Mouse (Mus musculus): ENCODE results near the gene Ddah2.

The Ddah2 gene

DNA sequence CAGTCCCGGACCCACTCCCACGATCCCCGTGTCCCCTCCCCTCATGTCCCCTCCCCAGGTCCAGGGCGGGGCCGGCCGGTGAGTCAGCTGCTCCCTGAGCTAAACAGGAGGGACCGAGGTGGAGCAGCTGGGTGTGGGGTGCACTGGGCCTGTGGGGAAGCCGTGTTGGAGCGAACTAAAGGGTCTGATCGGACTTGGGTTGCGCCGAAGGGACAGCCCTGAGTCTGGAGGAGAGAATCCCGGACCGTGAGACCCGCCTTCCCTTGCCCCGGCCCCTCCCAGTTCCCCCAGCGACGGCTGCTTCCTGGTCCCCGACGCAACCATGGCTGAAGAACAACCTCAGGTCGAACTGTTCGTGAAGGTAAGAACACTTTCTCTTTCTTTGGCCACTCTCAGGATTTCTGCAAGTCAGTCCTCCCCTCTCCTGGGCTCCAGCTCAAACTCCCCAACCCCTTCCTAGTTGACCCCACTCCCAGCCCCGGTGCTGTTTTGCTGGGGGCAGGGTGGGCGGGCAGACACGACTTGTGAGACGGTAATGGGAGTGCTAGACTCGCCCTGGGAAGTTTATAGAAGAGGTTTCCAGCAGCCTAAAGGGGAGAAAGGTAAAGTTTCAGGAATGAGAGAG lies 8.6 kb upstream of the Ddah2 start:
- in situ Hi-C loops (cut with MboI; ENCODE audit: low sequenced_read_pairs), result no loop called here

DNA sequence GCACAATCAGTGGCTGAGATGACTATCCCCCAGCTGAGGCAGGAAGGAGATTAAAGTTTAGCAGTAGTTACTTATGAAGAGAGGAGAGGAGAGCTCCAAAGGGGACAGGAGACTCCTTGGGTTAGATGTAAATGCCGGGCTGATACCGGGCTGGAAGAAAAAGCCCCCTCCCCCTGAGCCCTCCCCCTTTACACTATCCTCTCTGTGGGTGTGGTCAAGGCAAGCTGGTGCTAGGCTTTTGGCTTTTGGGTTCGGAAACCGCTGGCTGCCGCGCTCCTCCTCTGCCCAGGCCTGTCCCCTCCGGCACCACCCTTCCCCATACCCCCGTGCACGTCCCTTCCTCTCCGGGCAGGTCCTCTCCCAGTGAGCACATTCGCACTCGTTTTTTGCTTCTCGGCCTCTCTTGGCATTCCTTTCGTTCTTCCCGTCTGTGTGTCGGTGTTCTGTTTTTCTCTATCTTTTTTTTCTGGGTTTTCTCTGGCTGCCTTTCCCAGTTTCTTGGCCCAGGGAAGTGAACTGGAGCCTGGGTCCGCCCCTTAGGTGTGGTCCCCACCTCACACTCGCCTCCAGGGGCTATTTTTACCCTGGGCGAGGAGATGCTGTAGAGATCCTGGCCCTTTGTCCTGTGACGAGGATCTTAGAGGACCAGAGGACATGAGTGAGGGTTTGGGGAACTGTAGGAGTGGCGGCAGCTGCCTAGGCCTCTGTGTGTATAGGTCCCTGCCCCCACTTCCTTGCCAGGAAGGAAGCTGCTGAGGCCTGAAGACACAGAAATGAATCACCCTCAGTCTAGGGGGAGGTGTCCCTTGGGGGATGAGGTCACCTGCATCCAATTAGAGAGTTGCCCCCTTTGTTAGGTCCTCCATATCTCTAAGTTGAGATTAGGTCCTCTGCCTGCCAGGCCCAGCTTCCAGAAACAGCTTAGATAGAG lies 7.4 kb upstream of the Ddah2 start:
- in situ Hi-C loops (cut with MboI; ENCODE audit: low sequenced_read_pairs), result no loop called here

DNA sequence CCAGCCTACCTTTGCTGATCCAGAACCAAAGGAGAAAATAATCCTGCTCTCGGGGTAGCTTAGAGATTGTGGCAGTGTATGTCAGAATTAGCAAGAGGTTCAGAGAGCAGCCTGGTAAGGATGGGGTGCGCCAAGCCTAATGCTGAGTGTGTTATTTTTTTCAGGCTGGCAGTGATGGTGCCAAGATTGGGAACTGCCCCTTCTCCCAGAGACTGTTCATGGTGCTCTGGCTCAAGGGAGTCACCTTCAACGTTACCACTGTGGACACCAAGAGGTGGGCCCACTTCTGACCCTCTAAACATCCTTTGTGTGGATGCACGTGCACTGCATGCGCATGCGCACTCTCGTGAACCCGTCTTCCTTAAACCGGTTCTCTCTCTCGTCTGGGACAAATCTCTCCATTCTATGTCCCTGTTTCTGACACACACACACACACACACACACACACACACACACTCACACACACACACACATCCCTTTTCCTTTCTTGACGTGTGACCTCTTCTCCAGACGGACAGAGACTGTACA lies 6.5 kb upstream of the Ddah2 start:
- in situ Hi-C loops (cut with MboI; ENCODE audit: low sequenced_read_pairs), result no loop called here

DNA sequence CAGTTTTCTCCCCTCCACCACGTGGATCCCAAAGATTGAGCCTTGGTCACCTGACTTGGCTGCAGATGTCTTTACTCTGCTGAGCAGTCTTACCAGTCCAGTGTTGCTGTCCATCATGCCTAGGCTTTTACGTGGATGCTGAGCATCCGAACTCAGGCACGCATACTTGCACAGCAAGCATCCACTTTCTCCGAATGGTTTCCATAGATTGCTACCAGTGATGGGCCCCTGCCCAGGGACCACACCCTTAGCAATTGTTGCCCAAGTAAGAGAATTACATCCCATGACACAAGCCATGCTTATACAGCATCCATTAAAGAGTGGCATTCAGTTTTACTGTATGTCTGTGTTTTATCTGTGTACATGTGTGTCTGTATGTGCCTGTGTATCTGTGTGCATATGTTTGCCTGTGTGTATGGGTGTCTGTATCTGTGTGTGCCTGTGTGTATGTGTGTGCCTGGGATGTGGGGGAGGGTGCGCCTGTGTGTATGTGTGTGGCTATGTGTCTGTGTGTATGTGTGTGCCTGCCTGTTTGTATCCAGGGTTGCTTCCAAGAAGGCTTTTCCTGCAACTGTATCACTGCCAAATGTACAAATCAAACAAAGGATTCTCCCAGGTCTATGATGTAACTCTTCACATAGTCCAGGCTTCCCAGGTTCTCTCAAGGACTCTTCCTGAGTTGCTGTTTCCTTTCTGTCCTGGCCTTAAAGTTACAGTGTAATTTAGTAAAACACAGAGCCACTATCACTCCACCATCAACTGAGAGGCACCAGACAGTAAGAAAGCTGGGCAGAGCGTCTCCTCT lies 2.9 kb upstream of the Ddah2 start:
- in situ Hi-C loops (cut with MboI; ENCODE audit: low sequenced_read_pairs), result no loop called here

DNA sequence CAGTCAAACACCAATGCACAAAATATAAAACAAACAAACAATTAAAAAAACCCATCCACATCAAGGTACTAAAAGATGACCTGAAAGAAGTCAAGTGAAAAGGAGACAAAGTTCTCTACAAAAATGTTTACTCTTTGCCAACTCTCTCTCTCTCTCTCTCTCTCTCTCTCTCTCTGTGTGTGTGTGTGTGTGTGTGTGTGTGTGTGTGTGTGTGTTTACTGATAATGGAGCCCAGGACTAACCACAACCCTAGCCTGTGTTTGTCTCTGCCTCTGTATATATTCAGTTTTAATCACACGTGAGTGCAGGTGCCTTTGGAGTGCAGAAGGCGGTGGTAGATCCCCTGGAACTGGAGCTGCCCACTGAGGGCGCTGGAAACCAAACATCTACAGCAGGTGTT lies 1.7 kb upstream of the Ddah2 start:
- in situ Hi-C loops (cut with MboI; ENCODE audit: low sequenced_read_pairs), result no loop called here

DNA sequence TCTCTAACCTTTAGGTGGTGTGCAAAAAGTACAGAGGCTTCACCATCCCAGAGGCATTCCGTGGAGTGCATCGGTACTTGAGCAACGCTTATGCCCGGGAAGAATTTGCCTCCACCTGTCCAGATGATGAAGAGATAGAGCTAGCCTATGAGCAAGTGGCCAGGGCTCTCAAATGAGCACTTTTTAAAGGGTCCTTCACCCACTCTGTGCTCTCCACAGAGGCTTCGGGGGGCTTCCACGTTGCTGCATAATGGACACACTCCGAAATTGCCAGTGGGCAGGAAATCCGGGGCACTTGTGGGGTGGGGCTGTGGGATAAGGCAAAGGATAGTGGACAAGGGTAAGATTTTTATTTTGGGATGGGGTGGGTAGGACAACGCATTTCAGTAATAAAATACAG lies 519 bp upstream of the Ddah2 start:
- in situ Hi-C loops (cut with MboI; ENCODE audit: low sequenced_read_pairs), result no loop called here

DNA sequence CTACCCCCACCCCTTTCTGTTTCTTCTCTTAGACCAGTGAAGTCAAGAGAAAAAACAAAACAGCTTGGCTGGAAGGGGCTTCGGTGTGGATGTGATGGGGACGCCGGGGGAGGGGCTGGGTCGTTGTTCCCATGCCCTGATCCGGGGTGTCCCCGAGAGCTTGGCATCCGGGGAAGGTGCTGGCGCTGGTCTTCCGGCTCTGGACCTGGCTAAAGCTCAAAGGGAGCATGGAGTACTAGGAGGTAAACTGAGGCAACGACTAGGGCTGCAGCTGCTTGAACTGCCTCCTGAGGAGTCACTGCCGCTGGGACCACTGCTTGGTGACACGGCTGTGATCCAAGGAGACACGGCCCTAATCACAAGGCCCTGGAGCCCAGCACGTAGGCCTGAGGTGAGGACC lies 1.2 kb downstream of the Ddah2 start:
- in situ Hi-C loops (cut with MboI; ENCODE audit: low sequenced_read_pairs), result no loop called here

DNA sequence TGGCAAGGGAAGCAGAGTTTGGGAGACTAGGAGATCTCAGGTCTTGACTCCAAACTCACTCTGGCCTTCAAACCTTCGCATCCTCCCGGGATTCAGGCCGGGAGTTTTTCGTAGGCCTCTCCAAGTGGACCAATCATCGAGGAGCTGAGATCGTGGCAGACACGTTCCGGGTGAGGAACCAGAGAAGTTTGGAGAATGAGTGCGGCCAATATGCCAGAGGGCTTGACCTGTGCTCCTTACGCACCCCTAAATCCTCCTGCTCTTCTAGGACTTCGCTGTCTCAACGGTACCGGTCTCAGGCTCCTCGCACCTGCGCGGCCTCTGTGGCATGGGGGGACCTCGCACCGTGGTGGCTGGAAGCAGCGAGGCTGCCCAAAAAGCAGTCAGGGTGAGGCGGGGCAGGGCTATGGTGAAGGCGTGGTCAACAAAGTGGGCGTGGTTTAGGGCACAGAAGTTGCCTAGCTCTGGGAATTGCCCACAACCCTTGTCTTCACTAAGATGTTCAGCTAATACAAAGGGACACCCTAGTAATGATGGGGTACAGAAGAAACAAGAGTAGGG lies 2.0 kb downstream of the Ddah2 start:
- in situ Hi-C loops (cut with MboI; ENCODE audit: low sequenced_read_pairs), result no loop called here

DNA sequence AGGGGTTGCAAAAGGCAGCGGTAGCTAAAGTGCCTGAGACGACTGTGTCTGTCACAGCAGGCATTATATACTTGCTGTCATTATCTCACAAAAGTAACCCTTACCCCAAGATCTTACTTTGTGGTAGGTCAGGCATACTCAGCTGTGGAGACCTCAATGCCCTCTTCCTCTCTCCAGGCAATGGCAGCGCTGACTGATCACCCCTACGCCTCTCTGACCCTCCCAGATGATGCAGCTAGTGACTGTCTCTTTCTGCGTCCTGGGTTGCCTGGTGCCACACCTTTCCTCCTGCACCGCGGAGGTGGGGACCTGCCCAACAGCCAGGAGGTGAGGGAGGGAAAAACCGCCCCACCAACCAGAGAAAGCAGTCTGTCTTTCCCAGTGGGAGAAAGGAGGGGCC lies 2.5 kb downstream of the Ddah2 start:
- in situ Hi-C loops (cut with MboI; ENCODE audit: low sequenced_read_pairs), result no loop called here

DNA sequence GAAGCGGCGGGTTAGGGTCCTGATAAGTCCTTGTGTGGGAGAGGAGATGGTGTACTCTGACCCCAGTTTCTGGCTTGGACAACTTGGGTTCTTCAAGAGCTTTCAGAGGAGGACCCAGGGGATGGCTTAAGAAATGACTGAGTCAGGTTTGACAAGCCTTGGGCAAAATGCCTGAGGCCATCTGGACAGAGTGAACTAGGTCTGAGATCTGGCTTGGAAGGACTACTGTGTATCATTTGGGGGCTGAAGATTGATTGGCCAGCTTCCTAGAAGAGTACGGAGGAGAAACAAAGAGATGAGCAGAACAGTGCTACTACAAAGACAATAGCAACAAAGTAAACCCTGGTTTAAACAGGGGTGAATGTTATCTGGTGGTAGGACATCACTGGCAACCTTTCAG lies 4.6 kb downstream of the Ddah2 start:
- in situ Hi-C loops (cut with MboI; ENCODE audit: low sequenced_read_pairs), result no loop called here

DNA sequence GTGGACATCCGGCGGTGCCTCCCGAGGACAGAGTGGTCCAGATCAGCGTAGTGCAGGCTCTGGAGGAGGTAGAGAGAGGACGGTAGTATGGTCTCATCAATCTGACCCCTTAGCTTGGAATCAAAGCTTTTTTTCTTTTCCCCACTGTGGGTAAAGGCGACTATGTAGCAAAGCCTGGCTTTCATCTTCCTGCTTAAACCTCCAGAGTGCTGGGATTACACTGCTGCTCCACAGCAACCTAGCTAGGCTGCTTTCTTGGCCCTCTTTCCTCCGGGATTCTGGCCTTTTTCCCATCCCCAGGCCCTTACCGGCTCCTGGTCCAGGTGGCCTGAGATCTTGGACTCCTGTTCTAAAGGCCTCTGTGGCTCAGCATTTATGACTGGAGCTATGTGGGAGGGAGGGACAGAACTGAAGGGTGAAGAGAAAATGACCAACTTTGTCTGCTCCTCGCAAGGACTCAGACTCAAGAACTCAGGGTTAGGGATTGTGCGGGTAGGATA lies 5.6 kb downstream of the Ddah2 start:
- in situ Hi-C loops (cut with MboI; ENCODE audit: low sequenced_read_pairs), result no loop called here

DNA sequence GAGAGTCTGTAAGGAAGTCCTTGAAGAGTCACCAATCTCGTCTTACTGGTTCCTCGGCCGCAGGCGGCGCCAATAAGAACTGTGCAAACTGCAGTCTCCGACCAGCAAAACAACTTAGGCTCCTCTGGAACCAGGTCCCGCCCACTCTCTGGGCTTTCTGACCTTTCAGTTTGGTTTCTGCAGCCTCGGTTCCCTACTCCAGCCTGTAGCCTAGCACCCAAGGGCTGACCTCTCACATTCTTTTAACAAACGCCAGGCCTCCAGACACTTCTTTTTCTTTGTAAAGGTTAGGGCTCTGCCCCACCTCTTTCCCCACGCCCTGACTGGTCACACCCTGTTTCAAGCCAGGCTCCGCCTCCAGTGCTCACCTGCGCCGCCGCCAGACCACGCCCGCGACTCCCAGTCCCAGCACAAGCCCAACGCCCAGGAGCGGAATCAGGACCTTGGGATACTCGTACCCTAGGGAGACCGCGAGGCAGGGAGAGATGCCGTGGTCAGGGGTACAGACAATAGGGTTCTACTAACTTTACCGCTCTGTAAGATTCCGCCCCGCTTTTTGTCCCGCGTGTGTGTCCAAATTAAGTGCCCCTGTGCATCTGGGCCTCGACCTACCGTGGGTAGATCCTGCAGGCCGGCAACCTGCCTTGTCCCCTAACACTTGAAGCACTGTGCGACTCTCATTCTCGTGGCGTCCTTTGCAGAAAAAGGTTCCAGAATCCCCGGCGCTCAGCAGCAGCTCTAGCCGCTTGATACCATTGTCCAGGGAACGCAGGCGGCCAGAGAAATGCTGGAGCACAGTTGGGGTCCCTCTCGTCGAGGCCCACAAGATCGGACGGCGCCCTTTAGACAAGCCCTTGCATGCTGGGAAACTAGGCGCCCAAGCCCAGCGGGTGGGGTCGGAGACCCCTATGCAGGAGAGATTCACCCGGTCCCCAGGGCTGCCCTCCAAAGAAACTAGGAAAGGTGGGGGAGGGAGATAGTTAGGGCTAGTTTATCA lies 6.4 kb downstream of the Ddah2 start, which contains the start of gene Ly6g6c:
TSS of gene Ly6g6c (plus strand) at position 438 of the 997 bp plus-strand sequence.
- in situ Hi-C loops (cut with MboI; ENCODE audit: low sequenced_read_pairs), result no loop called here

DNA sequence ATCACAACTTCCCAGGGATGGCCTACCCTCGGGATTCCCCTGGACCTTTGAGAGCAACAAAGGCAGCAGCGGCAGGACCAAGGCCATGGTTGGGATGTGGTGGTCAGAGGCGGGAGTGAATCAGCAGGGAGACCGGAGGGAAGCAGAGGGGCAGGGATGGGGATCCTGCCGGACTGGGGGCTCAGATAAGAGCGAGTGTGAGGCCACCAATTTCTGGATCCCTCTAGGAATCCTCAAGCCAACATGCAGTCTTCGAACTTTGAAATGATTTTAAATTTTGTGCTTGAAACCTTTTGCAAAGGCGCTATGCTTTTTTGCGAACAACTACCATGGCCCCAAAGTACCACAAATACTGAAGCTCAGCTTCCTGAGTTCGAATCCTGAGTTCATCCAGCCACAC lies 7.2 kb downstream of the Ddah2 start, which contains the start of gene Mpig6b:
TSS of gene Mpig6b (minus strand) at position 101 of the 400 bp plus-strand sequence.
- in situ Hi-C loops (cut with MboI; ENCODE audit: low sequenced_read_pairs), result no loop called here

DNA sequence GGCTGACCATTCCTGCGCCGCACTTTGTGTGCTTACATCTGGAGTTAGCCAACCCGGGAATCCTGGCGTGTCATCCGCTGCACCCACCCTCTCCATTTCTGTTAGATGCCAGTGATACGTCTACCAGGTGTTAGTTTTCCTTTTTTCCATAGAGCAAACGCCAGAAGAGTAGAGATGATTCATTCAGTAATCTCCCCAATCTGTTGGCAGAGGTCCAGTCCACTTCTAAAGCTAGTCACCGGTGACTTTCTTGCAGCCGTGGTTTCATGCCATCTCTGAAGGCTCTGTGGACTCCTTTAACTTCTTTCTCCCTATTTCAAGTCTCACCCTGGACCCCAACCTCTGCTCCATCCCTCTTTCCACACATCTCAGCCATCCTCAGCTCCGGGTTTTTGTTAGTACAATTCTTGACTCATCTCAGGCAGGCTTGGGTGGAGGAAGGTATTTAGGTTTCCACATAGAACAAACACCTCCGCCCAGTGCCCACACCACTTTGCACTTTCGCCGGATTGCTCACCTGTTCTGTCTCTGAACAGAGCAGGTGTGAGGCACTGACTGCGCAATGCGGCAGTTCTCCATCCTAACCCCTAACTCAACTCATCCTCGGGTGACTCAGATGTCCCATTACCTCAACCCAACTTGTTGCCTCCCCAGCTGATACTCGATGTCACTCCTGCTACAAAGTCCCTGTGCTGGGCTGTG lies 9.5 kb downstream of the Ddah2 start:
- in situ Hi-C loops (cut with MboI; ENCODE audit: low sequenced_read_pairs), result no loop called here

DNA sequence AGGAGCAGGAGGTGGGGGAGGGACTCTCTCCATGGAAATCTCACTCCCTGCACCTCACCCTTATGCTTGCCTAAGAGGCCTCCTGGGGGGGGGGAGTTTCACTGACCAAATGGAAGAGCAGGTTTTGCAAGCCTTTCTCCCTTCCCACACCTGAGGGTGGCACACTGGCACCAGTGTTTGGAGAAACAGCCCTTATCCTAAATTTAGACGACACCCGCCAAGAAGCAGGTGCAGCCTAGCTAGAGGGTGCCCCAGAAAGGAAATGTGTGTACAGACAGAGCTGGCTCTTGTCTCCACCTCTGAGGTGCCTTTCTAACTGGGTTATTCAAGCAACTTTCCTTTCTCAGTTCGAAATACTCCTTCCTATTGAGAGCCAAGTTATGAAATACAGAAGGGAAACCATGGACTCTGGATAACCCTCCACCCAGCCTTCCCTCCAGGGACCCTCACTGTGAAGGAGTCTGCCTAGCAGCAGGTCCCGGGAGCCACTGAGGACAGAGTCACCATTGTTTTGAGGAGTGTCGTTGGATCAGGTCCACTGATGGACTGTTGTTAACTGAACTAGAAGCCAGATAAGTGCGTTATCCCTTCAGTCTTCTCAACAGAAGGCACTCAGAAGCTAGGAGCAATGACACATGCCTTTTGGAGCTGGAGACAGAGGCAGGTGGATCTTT lies 11.9 kb downstream of the Ddah2 start:
- in situ Hi-C loops (cut with MboI; ENCODE audit: low sequenced_read_pairs), result no loop called here

DNA sequence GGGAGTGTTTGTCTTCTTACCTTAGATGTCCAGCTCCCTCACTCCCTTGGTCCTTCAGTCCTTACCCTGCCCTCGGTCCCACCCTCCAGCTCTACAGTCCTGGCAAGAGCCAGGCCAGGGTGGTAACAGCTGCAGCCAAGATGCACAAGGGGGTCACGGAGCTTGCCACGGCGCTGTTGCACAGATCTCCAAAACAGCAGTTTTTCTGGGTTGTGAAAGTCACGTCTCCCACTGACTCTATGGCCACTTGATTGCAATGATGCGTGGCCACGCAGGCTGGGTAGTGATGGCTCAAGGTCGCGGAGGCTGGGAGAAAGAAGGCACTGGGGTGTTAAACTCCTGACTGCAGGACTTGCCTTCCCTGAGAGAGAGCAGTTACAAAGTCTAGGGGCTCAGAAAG lies 12.6 kb downstream of the Ddah2 start:
- in situ Hi-C loops (cut with MboI; ENCODE audit: low sequenced_read_pairs), result no loop called here

DNA sequence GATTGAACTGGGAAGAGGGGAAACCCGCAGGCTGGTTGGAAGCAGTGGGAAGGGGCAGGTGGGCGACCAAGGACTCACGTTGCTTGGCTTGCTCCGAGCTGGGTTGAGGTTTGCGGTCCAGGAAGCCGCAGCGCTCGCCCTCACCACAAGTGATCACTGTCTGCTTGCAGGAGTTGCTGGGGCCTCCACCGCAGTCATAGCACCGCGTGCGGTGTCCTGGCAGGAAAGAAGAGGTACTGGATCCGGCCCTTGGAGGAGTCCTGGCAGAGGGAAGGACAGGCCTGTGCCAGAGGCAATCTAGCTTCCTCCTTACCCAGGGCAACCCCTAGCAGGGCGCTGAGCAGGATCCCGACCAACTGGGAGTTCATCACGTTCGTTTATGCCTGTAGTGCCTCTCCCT lies 15.3 kb downstream of the Ddah2 start:
- in situ Hi-C loops (cut with MboI; ENCODE audit: low sequenced_read_pairs), result no loop called here

DNA sequence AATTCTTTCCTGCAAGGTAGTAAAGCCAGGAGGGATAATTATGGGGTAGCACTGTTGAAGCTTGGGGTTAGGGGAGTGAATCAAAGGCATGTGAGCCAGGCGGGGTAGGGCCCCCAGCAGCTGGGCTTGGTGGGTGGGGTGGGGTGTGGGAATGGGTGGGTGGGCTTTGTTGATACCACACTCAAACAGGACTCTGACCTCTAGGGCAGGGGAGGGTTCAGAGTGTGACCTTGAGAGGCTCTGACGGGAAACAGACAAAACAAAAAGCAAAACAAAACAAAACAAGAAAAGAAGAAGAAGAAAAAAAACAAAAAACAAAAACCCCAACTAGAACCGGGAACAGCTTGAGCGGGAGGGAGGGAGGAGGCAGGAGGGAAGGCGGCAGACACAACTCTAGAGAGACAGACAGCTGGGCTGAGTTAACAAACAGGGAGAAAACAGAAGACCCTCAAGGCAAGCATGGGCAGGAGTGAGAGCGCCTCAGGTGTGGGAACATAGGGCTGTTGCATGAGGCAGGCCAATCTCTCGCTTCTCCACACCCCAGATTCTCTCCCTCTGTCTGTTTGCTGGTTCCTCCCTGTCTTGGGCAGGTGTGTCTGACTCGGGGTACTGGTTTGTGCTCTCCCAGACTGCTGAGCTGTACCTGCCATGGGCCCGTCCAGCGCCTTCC lies 17.8 kb downstream of the Ddah2 start, which contains the start of gene Ly6g6e:
TSS of gene Ly6g6e (plus strand) at position 396 of the 670 bp plus-strand sequence.
- in situ Hi-C loops (cut with MboI; ENCODE audit: low sequenced_read_pairs), result no loop called here
